Mouse (Mus musculus): ENCODE measurements around the gene Tm4sf19.

The Tm4sf19 gene

DNA sequence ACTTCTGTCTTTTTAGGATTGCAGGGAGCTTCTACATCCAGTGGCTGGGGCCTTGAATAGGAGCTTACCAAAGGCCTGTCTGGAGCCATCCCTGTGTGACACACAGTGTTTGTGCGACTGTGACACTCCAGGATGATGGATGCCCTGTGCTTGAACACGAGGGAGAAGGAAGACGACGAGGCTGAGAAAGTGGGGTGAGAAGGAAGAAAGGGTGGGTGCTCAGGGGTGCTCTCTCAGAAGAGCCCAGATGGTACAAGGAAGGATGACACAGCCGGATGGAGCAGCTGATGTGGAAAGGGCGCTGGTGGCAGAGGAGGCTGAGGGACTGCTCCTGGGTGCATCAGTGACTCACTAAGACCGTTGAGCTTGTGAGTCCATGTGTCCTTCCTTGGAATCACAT is at the start of gene Tm4sf19:
Gene Tm4sf19, plus strand, starts transcription at position 240 of the 400 bp plus-strand sequence.
- no peak for DNase-seq (ENCODE audit: low spot score)

DNA sequence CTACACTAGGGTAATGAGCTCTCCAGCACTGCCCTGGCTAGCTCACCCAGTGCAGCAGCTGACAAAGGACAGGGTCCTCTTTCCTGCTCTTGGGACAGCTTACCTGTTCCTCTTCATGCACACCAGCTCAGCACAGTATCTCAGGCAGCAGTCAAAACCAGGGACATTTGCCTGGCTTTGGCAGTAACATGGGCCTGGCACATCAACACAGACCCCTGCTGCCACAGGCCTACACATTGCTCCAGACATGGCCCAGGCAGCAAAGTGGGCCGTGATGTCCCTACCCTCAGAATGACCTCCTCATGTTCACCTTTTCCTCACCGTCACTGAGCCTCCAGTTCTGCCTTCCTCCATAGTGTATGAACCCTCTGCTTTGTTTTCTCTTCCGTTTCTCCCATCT is 49.5 kb upstream of the Tm4sf19 start:
- DNase-seq (ENCODE audit: low spot score), result no peak

DNA sequence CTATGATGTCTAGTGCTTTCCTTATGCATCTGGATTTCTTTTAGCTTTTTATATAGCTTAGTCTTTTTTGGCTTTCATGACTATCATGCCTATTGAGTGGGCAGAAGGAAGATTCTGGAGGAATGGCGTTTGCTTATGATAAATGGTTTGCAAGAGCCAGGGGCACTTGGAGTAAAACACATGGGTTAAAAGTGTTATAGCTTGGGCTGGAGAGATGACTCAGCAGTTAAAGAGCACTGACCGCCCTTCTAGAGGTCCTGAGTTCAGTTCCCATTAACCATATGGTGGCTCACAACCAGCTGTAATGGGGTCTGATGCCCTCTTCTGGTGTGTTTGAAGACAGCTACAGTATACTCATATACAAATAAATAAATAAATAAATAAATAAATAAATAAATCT is 36.8 kb upstream of the Tm4sf19 start:
- DNase-seq (ENCODE audit: low spot score), result no peak

DNA sequence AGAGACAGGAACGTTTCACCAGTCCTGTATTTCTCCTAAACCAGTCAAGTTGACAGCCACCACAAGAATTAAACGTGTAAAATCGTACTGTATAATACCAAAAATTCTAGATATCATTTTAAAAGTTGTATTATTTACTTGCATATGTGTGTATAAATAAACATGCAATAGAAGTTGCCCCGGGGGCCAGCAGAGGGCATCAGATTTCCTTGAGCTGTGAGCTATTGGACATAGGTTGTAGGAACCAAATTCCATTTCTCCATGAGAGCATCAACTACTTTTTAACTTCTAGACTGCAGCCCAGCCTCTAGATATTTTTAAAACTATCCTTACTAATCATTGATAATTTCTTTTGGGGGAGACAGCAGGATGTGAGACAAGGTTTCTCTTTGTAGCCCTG is 29.0 kb upstream of the Tm4sf19 start:
- DNase-seq (ENCODE audit: low spot score), result no peak

DNA sequence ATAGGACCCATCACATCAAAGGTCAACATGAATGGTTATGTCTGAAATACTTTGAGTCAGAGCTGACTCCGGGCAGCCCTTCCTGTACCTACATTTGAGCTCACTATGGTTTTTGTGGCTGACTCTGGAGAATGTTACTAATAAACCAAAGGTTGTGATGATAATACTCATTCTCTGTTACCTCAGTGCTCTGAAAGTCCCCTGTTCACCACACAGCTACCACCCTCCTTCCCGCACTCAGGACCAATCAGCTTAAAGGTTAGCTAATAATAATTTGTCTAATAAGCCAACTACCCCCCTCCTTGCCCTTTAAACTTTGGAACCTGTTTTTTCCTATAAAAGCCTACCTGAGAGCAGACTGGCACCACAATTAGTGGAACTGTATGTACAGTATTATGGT is 20.7 kb upstream of the Tm4sf19 start:
- DNase-seq (ENCODE audit: low spot score), result no peak

DNA sequence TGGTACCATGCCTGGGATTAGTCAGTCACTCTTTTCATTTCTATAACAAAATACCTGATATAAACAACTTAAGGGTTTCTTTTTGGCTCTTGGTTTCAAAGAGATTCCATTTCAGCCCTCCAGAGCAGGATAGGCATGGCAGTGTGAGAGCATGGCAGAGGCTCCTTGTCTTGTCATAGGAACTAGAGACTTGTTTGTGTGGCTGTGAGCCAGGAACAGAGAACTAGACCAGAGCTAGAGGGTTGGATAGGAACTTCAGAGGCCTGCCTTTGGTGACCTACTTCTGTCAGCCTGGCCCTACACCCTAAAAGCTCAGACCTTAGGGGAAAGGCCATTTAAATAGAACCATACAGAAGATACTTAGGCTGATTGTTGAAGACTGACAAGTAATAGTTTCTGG is 17.4 kb upstream of the Tm4sf19 start:
- no peak for DNase-seq (ENCODE audit: low spot score)

DNA sequence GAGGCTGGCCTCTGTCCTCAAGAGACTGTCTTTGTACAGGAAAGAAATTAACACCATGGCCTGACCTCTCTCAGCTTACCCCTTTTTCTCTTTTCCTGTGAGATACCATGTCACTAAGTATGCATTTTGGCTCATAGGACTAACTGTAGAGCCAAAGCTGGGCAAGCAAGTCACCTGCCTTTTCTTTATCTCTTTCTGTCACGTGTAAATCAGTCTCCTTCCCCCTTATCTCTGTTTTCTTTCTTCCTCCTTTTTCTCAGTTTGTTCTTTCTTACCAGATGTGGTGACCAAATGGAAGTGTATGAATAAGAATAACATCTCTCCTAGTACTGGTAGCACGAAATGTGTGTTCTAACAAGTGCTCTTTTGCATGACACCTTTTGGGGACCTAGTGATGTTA is 15.4 kb upstream of the Tm4sf19 start:
- DNase-seq (ENCODE audit: low spot score), result no peak

DNA sequence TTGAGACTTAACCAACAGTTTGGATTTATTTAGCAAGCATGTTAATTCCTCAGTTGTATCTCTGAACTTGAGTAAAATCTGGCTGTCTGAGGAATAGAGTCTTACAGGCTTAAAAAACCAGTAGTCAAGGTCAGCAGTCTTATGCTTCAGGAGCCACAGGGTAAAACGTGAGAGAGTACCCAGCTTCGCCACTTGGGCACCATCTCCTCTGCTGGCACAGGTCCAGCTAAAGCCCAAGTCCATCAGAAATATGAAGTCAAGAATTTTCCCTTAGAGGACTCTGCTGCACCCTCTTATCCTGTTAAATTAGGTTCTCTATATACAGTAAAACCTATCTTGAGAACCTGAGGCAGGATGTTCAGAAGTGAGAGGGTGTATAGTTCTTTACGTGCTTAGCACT is 13.5 kb upstream of the Tm4sf19 start:
- DNase-seq (ENCODE audit: low spot score), result no peak

DNA sequence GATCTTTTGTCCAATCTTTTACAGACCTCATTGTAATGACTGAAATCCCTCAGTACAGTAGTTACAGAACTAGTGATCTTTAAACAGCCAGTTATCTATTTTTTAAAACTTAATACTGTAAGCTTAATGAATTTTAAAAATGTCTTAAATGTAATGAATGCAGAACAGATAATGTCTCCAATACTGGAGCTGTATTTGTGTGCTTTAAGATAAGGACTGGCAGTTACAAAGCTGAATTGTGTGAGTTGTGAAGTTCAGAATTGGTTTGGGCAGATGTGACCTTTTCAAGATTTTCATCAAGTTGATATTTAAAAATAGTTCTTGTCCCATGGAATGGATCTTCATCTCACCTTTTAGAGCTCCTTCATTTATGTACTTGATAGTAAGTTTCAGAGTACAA is 11.3 kb upstream of the Tm4sf19 start:
- DNase-seq (ENCODE audit: low spot score), result no peak

DNA sequence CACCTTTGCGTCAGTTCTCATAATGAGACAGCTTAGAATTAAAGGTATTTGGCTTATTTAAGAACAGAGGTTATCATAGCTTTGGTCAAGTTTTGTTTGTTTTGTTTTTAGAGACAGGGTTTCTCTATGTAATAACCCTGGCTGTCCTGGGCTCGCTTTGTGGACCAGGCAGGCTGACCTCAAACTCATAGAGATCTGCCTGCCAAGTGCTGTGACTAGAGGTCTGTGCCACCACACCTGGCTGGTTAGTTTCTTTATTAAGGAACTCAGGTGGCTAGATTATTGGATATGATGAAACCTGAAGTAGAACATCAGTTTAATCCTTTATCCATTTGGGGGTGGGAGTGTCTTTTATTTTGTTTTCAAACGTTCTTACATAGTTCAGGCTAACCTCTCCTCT is 10.5 kb upstream of the Tm4sf19 start:
- no peak for DNase-seq (ENCODE audit: low spot score)

DNA sequence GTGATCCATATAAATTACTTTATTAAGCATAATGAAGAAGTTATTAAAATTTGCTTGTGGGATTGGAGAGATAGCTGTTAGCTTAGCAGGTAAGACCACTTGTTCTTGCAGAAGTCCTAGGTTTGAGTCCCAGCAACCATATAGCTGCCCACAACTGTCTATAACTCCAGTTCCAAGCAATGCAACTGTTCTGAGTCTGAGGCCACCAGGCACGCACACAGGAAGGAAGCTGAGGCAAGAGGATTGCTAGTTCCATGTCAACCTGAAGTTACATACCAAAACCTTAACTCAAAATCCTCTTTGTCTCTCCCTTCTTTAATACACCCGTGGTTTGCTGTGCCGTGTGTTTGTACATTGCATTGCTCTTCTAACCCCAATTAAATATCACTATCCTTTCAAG is 9.4 kb upstream of the Tm4sf19 start:
- no peak for DNase-seq (ENCODE audit: low spot score)

DNA sequence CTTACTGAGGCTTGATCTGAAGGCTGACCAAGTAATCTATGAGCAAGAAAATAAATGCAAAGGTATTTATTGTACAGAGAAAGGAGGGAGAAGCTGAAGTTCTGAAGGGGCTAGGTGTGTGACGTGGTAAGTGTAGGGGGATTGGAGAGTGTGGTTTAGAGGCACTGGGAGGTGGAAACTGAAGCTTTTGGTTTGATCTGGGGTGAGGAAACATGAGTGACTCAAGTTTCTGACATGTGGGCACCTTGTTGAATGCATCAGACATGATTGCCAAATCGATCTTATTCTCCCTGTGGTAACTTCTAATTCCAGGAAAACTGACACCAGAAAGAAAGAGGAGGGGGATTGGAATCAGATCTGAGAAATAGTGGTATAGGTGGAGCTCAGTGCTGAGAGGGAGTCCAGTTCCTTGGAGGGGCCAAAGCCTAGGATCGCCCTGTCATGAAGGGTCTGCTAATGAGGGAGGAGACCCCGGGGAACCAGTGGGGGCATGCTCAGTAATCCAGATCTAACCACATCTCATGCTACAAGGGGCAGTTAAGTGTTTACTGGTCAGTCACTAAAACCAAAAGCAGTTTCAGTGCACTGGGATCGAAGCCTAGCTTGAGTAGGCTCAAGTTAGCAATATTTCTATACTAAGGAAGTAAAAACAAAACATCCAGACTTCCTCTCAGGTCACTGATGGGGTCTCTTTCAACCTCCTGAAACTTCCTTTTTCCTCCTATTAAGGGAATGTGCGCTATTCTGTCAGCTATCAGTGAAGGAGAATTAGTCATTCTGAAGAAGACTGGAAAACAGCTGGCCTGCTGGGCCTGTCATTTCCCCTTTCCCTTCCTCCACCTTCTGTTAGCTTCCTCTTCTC is 4.4 kb upstream of the Tm4sf19 start:
- no peak for DNase-seq (ENCODE audit: low spot score)

DNA sequence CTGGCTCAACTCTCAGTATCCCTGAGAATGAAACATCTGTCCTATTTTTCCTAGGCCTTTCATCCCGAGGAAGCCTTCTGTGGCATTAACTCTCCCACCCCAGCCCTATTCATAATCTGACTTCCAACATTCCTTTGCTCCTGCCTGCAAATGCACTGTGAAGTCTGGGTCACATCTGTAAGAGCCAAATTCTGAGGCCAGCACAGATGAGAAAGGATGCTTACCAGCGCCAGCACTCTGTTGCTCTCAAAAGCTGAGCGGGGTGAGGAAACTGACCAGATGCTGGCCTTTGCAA is 3.8 kb upstream of the Tm4sf19 start:
- no peak for DNase-seq (ENCODE audit: low spot score)

DNA sequence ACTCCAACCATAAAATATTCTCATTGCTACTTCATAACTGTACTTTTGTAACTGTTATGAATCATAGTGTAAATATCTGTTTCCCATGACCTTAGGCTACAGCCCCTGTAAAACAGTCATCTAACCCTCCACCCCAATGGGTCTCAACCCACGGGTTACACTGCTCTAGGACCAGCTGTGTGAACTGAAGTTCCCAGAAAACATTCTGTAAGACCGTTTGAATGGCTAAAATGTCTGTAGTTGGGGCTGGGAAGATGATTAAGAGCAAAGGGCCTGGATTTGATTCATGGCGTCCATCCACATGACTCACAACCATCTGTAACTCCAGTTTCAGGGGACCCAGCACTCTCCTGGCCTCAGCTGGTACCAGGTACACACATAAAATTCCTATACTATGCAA is 2.1 kb upstream of the Tm4sf19 start:
- no peak for DNase-seq (ENCODE audit: low spot score)

DNA sequence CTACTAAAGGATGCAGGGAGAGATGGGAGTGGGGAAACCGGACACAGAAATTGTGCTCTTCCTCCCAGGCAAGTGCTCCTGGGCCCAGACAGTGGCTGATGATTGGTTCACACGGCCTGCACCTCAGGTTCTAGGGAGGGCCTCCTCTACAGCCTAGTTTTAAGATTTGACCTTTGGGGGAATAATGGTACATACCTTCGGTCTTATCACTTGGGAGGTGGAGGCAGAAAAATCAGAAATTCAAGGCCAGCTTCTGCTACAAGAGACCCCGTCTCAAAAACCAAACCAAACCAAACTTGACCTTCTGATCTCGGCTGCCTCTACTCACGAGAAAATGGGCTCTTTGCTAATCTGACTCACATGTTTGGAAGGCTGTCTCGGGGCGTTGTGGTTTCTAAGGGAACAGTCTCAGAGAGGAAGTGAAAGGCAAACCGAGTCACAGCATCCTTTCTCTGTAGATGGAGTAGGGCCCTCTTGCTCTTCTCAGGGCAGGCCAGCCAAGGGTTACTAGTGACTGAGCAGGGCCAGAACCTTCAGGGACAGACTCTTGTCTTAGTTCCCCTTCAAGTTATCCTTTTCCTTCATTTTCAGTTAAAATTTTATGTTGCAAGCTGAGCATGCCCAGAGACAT is 1.1 kb downstream of the Tm4sf19 start:
- DNase-seq (ENCODE audit: low spot score), result peak; percentile 9

DNA sequence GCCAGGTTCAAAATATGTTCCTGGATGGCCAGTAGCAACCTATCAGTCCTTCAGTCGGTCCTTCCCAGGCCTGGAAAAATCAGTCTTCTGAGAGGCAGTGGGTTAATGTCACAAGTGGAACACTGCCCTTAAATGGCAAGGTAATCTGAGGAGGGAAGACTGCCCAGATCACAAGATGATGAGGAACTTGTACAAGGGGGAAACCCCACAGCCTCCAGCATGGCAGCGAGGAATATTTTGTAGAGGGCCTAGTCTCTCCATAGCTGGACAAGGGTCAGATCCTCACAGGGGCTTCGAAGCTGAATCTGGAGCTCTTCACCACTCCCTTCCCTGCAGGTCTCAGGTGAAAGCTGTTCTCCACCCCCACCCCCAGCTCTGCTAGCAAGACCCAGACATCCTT is 2.5 kb downstream of the Tm4sf19 start:
- DNase-seq (ENCODE audit: low spot score), result no peak

DNA sequence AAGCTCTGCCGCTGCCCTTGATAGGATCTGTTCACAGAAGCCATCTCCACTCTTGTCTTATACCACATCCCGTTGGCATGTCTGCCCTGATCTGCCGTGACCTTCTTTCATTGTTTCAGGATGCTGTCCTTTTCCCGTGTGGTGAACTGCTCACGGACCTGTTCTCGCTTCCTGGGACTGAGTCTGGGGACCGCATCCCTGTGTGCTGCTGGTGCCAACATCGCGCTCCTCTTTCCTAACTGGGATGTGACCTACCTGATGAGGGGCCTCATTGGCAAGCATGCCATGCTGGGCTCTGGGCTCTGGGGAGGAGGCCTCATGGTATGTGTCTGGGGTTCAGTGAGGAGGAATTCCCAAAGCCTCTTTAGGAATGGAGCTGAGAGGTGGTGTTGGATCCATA is 5.4 kb downstream of the Tm4sf19 start:
- DNase-seq (ENCODE audit: low spot score), result no peak

DNA sequence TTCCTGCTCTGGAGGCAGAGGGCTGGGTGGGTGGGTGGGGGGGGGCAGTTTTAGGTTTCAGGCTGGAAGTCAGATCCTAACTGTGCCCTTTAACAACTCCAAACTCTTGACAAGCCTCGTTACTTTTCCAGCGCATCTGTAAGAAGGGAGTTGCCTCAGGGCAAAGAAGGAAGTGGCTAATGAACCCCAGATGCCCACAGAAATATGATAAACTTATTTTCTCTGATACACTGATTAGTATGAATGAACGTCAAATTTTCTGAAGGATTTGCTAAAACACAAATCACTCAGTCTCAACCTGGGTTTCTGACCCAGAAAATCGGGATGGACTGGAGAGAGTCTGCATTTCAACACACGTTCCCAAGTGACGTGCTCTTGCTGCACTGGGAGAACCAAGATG is 6.4 kb downstream of the Tm4sf19 start:
- no peak for DNase-seq (ENCODE audit: low spot score)

DNA sequence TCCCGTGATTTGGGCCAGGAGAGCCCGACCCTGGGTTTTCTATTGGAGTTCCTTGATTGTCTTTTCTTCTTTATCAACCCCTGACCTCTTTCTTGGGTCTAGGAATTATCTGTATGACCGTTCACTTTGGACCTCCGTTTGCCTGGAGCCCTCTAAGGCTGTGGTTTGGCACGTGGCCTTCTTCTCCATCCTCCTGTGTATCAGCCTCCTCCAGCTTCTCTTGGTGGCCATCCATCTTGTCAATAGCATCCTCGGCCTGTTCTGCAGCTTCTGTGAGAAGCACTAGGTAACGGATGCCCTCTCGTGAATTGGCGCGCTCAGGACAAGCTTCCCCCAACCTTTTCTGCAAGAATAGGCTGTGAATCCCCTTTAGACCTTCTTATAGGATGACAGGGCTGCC is 7.4 kb downstream of the Tm4sf19 start:
- no peak for DNase-seq (ENCODE audit: low spot score)

DNA sequence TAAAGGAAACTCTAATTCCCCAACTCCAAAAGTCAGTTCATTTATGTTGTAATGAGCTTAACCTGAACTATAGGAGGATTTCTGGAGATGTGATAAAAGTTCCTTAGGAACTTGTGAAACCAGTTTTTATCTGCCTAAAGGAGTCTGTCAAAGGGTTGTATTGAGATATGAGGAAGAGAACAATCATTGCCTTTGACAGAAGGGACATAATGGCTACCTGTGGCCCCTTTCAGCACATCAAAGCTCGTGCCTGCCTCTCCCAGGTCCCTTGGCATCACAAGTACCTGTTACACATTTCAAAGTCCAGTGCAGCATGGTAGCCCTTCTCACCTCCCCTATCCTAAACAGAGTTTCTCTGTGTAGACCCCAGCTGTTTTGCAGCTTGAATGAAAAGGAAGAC is 17.2 kb downstream of the Tm4sf19 start:
- DNase-seq (ENCODE audit: low spot score), result no peak

DNA sequence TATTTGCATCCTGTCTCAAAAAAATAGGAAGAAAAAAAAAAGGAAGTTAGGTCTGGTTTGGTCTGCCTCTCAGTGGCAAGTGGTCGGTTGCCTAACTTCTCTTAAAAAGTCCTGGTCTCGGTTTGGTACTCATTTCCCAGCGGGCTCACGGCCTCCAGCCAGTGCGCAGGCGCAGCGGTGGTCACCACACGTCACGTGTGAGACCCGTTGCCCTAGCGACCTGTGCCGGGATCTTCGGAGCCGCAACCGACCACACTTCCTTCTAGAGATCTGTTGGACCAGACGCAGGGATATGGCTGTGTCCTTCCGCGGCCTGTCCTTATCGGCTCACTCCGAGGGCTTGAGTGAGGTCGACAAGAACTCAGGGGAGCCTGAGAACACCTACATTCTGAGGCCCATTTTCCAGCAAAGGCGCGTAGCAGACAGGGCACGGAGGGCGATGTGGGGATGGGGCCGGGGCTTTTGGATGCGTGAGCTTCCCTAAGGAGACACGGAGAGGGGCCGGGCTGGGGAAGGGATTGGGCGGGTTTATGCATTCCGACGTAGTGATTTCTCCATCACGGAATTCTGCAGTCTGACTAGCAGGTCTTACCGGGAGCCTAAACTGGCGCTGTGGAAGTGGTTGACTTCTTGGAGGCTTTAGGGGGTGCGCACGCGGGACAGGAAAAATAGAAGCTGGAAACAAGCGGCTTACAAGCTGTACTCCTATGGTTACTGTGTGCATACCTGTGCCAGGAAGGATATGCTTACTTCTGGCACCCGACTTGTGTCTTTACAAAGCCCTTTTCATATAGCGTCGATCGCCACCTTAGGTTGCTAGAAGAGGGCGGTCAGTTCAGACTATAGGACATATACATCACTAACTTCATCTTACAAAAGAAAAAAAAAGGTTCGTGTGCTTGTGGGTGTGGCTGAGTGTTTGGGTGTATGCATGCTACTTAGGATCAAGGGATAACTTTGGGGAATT is 19.5 kb downstream of the Tm4sf19 start, which contains the start of gene Tctex1d2:
Gene Tctex1d2, plus strand, starts transcription at position 186 of the 967 bp plus-strand sequence.
- peak; percentile 84 for DNase-seq (ENCODE audit: low spot score)

DNA sequence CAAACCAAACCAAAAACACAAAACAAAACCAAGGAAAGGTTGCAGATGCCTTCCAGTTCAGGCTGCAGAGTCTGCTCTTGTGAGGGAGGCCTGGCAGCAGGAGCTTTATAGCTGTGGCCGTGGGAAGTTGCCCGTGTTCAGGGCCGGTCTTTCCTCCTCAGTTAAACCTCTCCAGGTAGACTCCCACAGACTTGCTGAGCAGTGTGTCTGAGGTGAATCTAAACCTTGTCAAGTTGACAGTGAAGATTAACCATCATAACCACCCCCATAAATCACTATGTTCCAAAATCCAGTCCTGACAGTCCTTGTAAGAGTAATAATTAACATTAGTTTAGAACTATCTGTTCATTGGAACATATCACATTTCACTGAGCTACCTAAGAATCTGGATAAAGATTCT is 27.2 kb downstream of the Tm4sf19 start:
- DNase-seq (ENCODE audit: low spot score), result no peak
